15 mouse cellular contexts compared by ENCODE assay signal in genomic region chr7:73307586-73308490, GRCm38 (mm10).
DNase-seq lines count a peak whose midpoint lies in the region; ATAC-seq lines count a peak whose summit lies in the region.
"Had no signal": no experiment of that assay in that cellular context is flagged by ENCODE, and none has a peak within 500 bp of the region (broad histone marks: within the 10 kb centered on the region; RNA-seq: fewer than 3 reads in every experiment).

No protein-coding gene starts in this region.

- H3K36me3 ChIP-seq in kidney, embryonic 16.5 days (ENCODE audit: insufficient read depth, low read length): no peaks in the 10 kb centered on the region
- no peaks in the 10 kb centered on the region for H3K36me3 ChIP-seq in embryonic facial prominence, embryonic 10.5 days (replicated peaks)
- H3K36me3 ChIP-seq in midbrain, embryonic 13.5 days: no peaks in the 10 kb centered on the region
- H3K36me3 ChIP-seq: heart, embryonic 15.5 days; liver, embryonic 12.5 days; lung, embryonic 15.5 days; stomach, embryonic 15.5 days had no signal

- H3K9ac ChIP-seq in kidney, embryonic 16.5 days (replicated peaks; ENCODE audit: low read length): no peak overlapping the region
- H3K9ac ChIP-seq in midbrain, embryonic 13.5 days (replicated peaks): 0 out of 2 replicates have a peak overlapping the region, but pooled peaks have one; percentile 15
- H3K9ac ChIP-seq: heart, embryonic 15.5 days; liver, embryonic 12.5 days; lung, embryonic 15.5 days; stomach, embryonic 15.5 days had no signal

- H3K4me3 ChIP-seq in kidney, embryonic 16.5 days (ENCODE audit: low read length): no peak overlapping the region
- H3K4me3 ChIP-seq in embryonic facial prominence, embryonic 10.5 days: no peak overlapping the region
- H3K4me3 ChIP-seq in midbrain, embryonic 13.5 days (replicated peaks): no peak overlapping the region
- H3K4me3 ChIP-seq: heart, embryonic 15.5 days; liver, embryonic 12.5 days; lung, embryonic 15.5 days; stomach, embryonic 15.5 days had no signal

- 0 out of 2 replicates have a peak, but pooled peaks cover 5% of the 10 kb centered on the region for H3K27me3 ChIP-seq in kidney, embryonic 16.5 days (ENCODE audit: insufficient read depth, low read length)
- peaks cover 31% of the 10 kb centered on the region for H3K27me3 ChIP-seq in embryonic facial prominence, embryonic 10.5 days (replicated peaks; ENCODE audit: low read depth, poor library complexity, severe bottlenecking)
- no peaks in the 10 kb centered on the region for H3K27me3 ChIP-seq in midbrain, embryonic 13.5 days
- H3K27me3 ChIP-seq: stomach, embryonic 15.5 days had no signal

- no peak overlapping the region for H3K27ac ChIP-seq in kidney, embryonic 16.5 days (ENCODE audit: low read length)
- peak overlapping the region; percentile 60 for H3K27ac ChIP-seq in embryonic facial prominence, embryonic 10.5 days (replicated peaks)
- peak overlapping the region; percentile 35; the same call in 1 of the 2 replicates for H3K27ac ChIP-seq in midbrain, embryonic 13.5 days
- H3K27ac ChIP-seq: heart, embryonic 15.5 days; liver, embryonic 12.5 days; lung, embryonic 15.5 days; stomach, embryonic 15.5 days had no signal

- H3K9me3 ChIP-seq in kidney, embryonic 16.5 days (ENCODE audit: low read length): no peaks in the 10 kb centered on the region
- H3K9me3 ChIP-seq in embryonic facial prominence, embryonic 10.5 days: no peaks in the 10 kb centered on the region
- no peaks in the 10 kb centered on the region for H3K9me3 ChIP-seq in midbrain, embryonic 13.5 days
- H3K9me3 ChIP-seq: heart, embryonic 15.5 days; liver, embryonic 12.5 days; lung, embryonic 15.5 days; stomach, embryonic 15.5 days had no signal

- peak; percentile 38 for DNase-seq in embryo, embryonic 10 days (ENCODE audit: low spot score)
- DNase-seq in embryo, embryonic 9.5 days (ENCODE audit: extremely low spot score): no peak
- DNase-seq in kidney, adult 11 months: no peak
- peak; percentile 41 for DNase-seq in embryonic facial prominence, embryonic 10.5 days (ENCODE audit: low spot score)
- DNase-seq in right cerebral cortex, postnatal 14 days: no peak
- DNase-seq in adrenal gland, postnatal 36 days: no peak
- DNase-seq: adrenal gland, postnatal 14 days; cerebellum, adult 9-10 months; kidney, postnatal 25 days had no signal

- peak; percentile 83 for ATAC-seq in kidney, embryonic 16.5 days (ENCODE audit: low FRiP score, low TSS enrichment)
- no peak for ATAC-seq in midbrain, embryonic 13.5 days
- ATAC-seq: liver, embryonic 12.5 days had no signal

- peaks cover 21% of the 10 kb centered on the region for H3K4me1 ChIP-seq in kidney, embryonic 16.5 days (ENCODE audit: insufficient read depth, low read length)
- H3K4me1 ChIP-seq in embryonic facial prominence, embryonic 10.5 days: peaks cover 45% of the 10 kb centered on the region
- peaks cover 50% of the 10 kb centered on the region for H3K4me1 ChIP-seq in midbrain, embryonic 13.5 days (replicated peaks)
- H3K4me1 ChIP-seq: heart, embryonic 15.5 days; liver, embryonic 12.5 days had no signal

- no peak overlapping the region for H3K4me2 ChIP-seq in kidney, embryonic 16.5 days (replicated peaks; ENCODE audit: low read depth, low read length)
- no peak overlapping the region for H3K4me2 ChIP-seq in midbrain, embryonic 13.5 days (replicated peaks)
- H3K4me2 ChIP-seq: heart, embryonic 15.5 days; liver, embryonic 12.5 days; lung, embryonic 15.5 days; stomach, embryonic 15.5 days had no signal

- 32% methylated on average over 13 of the region's 13 CpGs for WGBS in kidney, embryonic 16.5 days
- WGBS in embryonic facial prominence, embryonic 10.5 days: 24% methylated on average over 13 of the region's 13 CpGs
- WGBS in midbrain, embryonic 13.5 days: 26% methylated on average over 13 of the region's 13 CpGs

Comparison
In these comparisons a context has a peak if more than half of its experiments do, and no peak if none do; other contexts are left out.
1. DNase-seq: peak in embryo, embryonic 10 days (single experiment) and embryonic facial prominence, embryonic 10.5 days (single experiment); none in embryo, embryonic 9.5 days (single experiment), kidney, adult 11 months (single experiment), right cerebral cortex, postnatal 14 days (single experiment) and adrenal gland, postnatal 36 days (0 of 2).